Mouse (Mus musculus): ENCODE data around the gene Gm2115.

Gene Gm2115

DNA sequence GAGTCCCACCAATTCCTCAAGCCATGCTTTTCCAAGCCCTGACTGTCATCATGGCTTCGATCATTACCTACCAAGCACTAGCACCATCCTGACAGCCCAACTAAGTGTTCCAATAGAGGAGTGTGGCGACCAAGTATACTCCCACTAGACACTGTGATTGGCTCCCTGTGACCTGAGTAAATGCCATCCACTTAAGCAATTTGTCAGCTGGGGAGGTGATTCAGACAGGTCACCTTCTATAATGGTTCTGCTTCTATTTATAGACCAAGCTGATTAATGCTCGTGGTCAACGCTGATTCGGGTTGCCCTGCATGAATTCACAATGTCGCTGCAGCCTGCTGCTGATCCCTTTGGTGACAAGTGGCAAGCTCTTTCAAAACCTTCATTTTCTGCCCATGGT lies 37.4 kb downstream of the Gm2115 start:
- no peak overlapping the region for H3K4me3 ChIP-seq (replicated peaks; ENCODE audit: low read length)
- H3K9me3 ChIP-seq (ENCODE audit: low read length) = no peaks in the 10 kb centered on the region
- H3K36me3 ChIP-seq (ENCODE audit: insufficient read depth, low read length) = no peaks in the 10 kb centered on the region
- no peaks in the 10 kb centered on the region for H3K27me3 ChIP-seq (ENCODE audit: insufficient read depth, low read length)
- H3K4me1 ChIP-seq (replicated peaks; ENCODE audit: low read depth, low read length) = no peaks in the 10 kb centered on the region
- TF ChIP-seq CTCF (conservative IDR thresholded peaks at IDR 0.05; ENCODE audit: low read length) (no peak), NANOG (IDR thresholded peaks at IDR 0.05; ENCODE audit: borderline replicate concordance, low read length) (no peak)

DNA sequence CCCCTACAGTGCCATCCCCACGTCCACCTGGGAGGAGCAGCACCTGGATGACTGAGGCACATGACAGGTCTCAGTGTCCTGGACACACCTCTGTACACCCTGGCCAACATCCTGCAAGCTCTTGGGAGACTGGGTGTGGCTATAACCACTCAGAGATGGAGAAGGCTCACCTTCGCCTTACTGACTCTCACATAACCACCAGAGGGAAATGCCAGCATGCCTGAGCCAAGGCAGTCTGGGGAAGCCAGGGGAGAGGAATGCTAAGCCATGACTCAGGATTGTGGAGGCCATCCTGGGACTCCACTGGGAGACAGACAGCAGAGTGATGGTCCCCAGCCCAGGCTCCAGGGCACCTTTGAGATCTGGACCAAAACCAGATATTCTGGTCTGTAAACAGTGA lies 48.3 kb downstream of the Gm2115 start:
- Histone ChIP-seq H3K36me3 (ENCODE audit: insufficient read depth, low read length) (no peaks in the 10 kb centered on the region), H3K9me3 (ENCODE audit: low read length) (peaks cover 21% of the 10 kb centered on the region), H3K4me3 (replicated peaks; ENCODE audit: low read length) (no peak overlapping the region), H3K27me3 (ENCODE audit: insufficient read depth, low read length) (no peaks in the 10 kb centered on the region), H3K4me1 (replicated peaks; ENCODE audit: low read depth, low read length) (no peaks in the 10 kb centered on the region; the same call in 1 of the 2 replicates)
- TF ChIP-seq CTCF (conservative IDR thresholded peaks at IDR 0.05; ENCODE audit: low read length) (no peak), POU5F1 (IDR thresholded peaks at IDR 0.05; ENCODE audit: borderline replicate concordance, low read length) (no peak), NANOG (IDR thresholded peaks at IDR 0.05; ENCODE audit: borderline replicate concordance, low read length) (no peak)

DNA sequence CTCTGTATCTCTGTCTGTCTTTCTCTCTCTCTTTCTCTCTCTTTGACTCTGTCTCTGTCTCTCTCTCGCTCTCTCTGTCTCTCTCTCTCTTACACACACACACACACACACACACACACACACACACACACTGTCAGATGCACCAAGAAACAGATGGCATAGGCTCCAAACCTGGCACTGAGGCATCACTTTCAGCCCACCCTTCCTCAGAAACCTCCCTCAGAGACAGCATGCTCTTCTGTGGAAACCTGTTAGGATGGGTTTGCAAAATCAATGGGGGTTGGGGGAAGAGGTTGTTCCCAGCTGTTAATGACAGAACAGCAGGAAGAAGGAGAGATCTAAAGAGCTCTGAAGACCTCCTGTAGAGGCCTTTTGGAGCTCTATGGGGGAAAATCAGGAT lies 50.1 kb downstream of the Gm2115 start:
- Histone ChIP-seq H3K4me3 (replicated peaks; ENCODE audit: low read length) (no peak overlapping the region), H3K36me3 (ENCODE audit: insufficient read depth, low read length) (no peaks in the 10 kb centered on the region), H3K4me1 (replicated peaks; ENCODE audit: low read depth, low read length) (no peaks in the 10 kb centered on the region; the same call in 1 of the 2 replicates), H3K27me3 (ENCODE audit: insufficient read depth, low read length) (no peaks in the 10 kb centered on the region), H3K9me3 (ENCODE audit: low read length) (peaks cover 21% of the 10 kb centered on the region)
- TF ChIP-seq POU5F1 (IDR thresholded peaks at IDR 0.05; ENCODE audit: borderline replicate concordance, low read length) (no peak), NANOG (IDR thresholded peaks at IDR 0.05; ENCODE audit: borderline replicate concordance, low read length) (no peak), CTCF (conservative IDR thresholded peaks at IDR 0.05; ENCODE audit: low read length) (no peak)

DNA sequence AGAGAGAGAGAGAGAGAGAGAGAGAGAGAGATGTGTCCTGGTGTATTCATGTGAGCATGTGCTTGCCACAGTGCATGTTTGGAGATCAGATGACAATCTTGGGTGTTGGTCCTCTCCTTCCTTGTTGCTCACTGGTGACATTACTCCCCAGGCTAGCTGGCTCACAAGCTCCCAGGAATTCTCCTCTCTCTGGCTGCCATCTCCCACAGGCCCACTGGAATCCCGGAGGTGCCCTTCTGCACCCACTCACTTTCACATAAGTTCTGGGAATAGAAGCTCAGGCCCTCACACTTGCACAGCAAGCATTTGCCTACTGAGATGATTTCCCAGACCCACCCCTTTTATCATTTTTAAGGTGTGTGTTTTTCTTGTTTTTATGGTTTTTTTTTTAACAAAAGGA lies 51.0 kb downstream of the Gm2115 start:
- Histone ChIP-seq H3K9me3 (ENCODE audit: low read length) (peaks cover 16% of the 10 kb centered on the region), H3K36me3 (ENCODE audit: insufficient read depth, low read length) (no peaks in the 10 kb centered on the region), H3K4me1 (replicated peaks; ENCODE audit: low read depth, low read length) (no peaks in the 10 kb centered on the region; the same call in 1 of the 2 replicates), H3K27me3 (ENCODE audit: insufficient read depth, low read length) (no peaks in the 10 kb centered on the region), H3K4me3 (replicated peaks; ENCODE audit: low read length) (no peak overlapping the region)
- TF ChIP-seq CTCF (conservative IDR thresholded peaks at IDR 0.05; ENCODE audit: low read length) (no peak), POU5F1 (IDR thresholded peaks at IDR 0.05; ENCODE audit: borderline replicate concordance, low read length) (no peak), NANOG (IDR thresholded peaks at IDR 0.05; ENCODE audit: borderline replicate concordance, low read length) (no peak)

DNA sequence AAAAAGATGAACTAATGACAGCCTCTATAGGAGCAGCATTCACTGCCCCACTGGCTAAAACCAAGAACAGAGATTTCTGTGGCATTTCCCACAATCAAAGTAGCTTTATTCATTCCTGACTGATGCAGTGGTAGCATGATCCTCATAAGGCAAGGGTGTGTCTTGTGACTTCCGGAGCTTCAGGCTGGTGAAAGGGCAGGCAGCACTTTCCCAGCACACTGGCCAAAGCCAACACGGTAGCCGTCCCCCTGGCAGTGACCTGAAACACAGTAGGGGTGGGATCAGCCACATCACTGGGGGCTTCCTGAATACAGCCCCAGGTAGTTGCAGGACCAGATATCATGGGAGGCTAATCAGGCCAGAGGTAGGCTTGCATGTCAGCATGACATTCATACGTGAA lies 56.3 kb downstream of the Gm2115 start:
- Histone ChIP-seq H3K36me3 (ENCODE audit: insufficient read depth, low read length) (no peaks in the 10 kb centered on the region), H3K27me3 (ENCODE audit: insufficient read depth, low read length) (no peaks in the 10 kb centered on the region), H3K9me3 (ENCODE audit: low read length) (no peaks in the 10 kb centered on the region), H3K4me3 (replicated peaks; ENCODE audit: low read length) (no peak overlapping the region), H3K4me1 (replicated peaks; ENCODE audit: low read depth, low read length) (no peaks in the 10 kb centered on the region)
- no peak for TF ChIP-seq NANOG (IDR thresholded peaks at IDR 0.05; ENCODE audit: borderline replicate concordance, low read length)
- no peak for TF ChIP-seq POU5F1 (IDR thresholded peaks at IDR 0.05; ENCODE audit: borderline replicate concordance, low read length)

DNA sequence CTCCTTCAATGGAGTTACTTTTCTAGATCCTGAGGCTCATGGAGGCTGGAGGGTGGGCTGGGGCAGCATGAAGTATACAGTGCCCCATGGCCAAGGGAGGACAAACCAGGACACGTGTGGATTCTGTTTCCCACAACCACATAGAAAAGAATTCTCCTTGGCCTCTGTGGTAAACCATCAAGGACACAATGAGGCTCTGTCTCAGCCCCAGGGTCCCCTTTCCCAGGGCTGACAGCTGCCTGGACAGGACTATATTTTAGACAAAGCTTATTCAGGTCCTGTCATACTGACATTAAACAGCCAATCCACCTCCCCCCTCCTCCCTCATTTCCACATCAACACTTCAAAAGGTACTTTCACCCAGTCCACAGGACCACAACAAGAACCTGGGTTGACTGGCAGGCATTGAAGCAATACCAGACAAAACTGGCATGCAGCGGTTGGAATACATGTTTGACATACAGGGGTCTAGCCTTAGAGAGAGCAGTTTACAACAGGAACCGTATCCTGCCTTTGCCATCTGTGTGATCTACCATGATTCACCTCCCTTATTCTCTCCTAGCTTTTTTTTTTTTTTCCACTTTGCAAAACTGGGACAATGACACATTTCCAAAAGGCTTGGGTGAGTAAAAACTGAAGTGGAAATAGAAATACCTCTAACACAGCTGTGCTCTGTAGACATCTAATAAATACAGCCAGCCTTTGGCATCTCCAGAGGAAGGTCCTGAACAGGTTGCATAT lies 57.8 kb downstream of the Gm2115 start:
- H3K4me3 ChIP-seq (replicated peaks; ENCODE audit: low read length) = no peak overlapping the region
- no peaks in the 10 kb centered on the region for H3K27me3 ChIP-seq (ENCODE audit: insufficient read depth, low read length)
- H3K9me3 ChIP-seq (ENCODE audit: low read length) = no peaks in the 10 kb centered on the region
- no peak for TF ChIP-seq CTCF (conservative IDR thresholded peaks at IDR 0.05; ENCODE audit: low read length)
- no peak for TF ChIP-seq POU5F1 (IDR thresholded peaks at IDR 0.05; ENCODE audit: borderline replicate concordance, low read length)
- TF ChIP-seq NANOG (IDR thresholded peaks at IDR 0.05; ENCODE audit: borderline replicate concordance, low read length) = no peak
- peaks cover under 1% of the 10 kb centered on the region; the same call in 1 of the 2 replicates for H3K36me3 ChIP-seq (ENCODE audit: insufficient read depth, low read length)
- H3K4me1 ChIP-seq (replicated peaks; ENCODE audit: low read depth, low read length) = no peaks in the 10 kb centered on the region

DNA sequence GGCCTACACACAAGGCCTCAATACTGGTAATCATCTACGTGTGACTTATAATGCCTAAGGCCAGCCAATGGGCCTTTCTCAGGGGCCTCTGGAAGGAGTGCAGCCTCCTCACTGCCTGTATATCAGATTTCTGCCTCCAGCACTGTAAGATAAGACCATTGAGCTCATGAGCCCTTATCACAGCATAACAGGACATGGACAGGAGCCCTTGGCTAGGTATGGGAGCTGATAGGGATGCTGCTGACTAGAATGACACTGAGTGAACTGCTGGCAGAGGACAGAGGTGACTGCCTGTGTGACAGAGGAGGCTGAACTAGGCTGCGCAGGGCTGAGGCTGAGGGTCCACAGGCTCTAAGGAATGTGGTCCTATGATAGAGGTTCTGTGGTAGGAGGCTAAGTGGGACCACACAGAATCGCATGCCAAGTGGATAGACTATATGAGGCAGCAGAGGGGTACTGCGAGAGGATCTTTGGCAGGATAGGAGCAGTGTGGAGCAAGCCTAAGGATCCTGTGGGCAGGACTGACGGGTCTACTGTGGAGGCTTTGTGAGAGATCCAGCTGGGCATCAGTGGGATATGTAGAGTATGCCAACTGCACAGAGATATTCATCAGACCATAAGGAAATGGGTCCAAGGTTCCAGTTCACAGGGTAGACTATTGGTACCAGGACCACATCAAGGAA lies 58.5 kb downstream of the Gm2115 start:
- TF ChIP-seq POU5F1 (IDR thresholded peaks at IDR 0.05; ENCODE audit: borderline replicate concordance, low read length) (no peak), CTCF (conservative IDR thresholded peaks at IDR 0.05; ENCODE audit: low read length) (no peak), NANOG (IDR thresholded peaks at IDR 0.05; ENCODE audit: borderline replicate concordance, low read length) (no peak)
- H3K4me3 ChIP-seq (replicated peaks; ENCODE audit: low read length) = no peak overlapping the region
- H3K27me3 ChIP-seq (ENCODE audit: insufficient read depth, low read length) = no peaks in the 10 kb centered on the region
- H3K4me1 ChIP-seq (replicated peaks; ENCODE audit: low read depth, low read length) = no peaks in the 10 kb centered on the region
- H3K9me3 ChIP-seq (ENCODE audit: low read length) = no peaks in the 10 kb centered on the region
- peaks cover 8% of the 10 kb centered on the region for H3K36me3 ChIP-seq (ENCODE audit: insufficient read depth, low read length)

DNA sequence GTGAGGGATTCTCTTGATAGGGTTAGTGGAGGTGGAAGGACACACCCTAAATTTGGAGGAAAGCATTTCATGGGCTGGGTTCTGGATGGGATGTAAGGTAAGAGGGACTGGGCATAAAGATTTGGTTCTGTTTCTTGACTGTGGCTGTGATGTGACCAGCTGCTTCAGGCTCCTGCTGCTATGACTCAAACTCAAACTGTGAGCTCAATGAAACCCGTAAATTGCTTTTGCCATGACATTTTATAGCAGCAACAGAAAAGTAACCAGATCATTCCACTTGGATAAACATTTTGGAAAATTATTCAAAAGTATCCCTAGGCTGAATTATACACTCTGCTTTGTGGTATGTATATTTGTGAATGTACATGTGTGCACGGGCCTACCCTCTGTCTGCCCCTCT lies 61.9 kb downstream of the Gm2115 start:
- TF ChIP-seq NANOG (IDR thresholded peaks at IDR 0.05; ENCODE audit: borderline replicate concordance, low read length) (no peak), POU5F1 (IDR thresholded peaks at IDR 0.05; ENCODE audit: borderline replicate concordance, low read length) (no peak), CTCF (conservative IDR thresholded peaks at IDR 0.05; ENCODE audit: low read length) (no peak)
- no peak overlapping the region for H3K4me3 ChIP-seq (replicated peaks; ENCODE audit: low read length)
- H3K9me3 ChIP-seq (ENCODE audit: low read length) = no peaks in the 10 kb centered on the region
- H3K27me3 ChIP-seq (ENCODE audit: insufficient read depth, low read length) = no peaks in the 10 kb centered on the region
- H3K36me3 ChIP-seq (ENCODE audit: insufficient read depth, low read length) = peaks cover 26% of the 10 kb centered on the region
- H3K4me1 ChIP-seq (replicated peaks; ENCODE audit: low read depth, low read length) = no peaks in the 10 kb centered on the region
